Mouse (Mus musculus) splenic B cell, adult 2 months (primary cell): Measurements from ENCODE around the gene Pias1.

ENCODE experiments used
- DNase-seq: peaks from one replicate; pipeline ENCODE4 v3.0.0-alpha.2; 2011; ENCODE audit warnings: low read depth, low spot score
- H3K27me3 ChIP-seq: 2 replicates; pipeline ENCODE4 v1.6.1; 2012; ENCODE audit warnings: mild to moderate bottlenecking, low read length, moderate library complexity, mixed read lengths; ENCODE audit not compliant: control insufficient read depth, poor library complexity, insufficient read depth, severe bottlenecking
- H3K36me3 ChIP-seq: 2 replicates; pipeline ENCODE4 v1.6.1; 2012; ENCODE audit warnings: mild to moderate bottlenecking, low read length, moderate library complexity, mixed read lengths; ENCODE audit not compliant: control insufficient read depth, poor library complexity, insufficient read depth, severe bottlenecking

Gene Pias1

DNA sequence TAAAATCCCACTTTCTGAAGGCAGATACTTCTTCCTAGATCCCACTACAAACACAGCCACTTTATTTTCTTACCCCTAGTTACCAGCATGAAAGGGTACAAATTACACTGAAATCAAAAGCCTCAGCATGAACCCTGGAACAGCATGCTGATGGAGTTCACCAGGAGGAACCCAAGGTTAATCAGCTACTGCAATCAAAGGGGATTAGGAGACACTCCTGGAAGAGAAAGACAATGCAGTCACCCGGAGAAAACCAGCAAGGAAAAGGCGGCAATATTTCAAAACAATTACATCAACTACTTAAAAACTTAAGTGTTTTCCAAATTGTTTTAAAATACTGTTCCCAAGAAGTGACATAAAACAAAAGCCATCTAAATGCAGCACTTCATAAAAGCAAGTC is 11.9 kb downstream of the Pias1 start:
- DNase-seq, result no peak
- Histone ChIP-seq H3K27me3 (no peaks in the 10 kb centered on the region), H3K36me3 (no peaks in the 10 kb centered on the region)

- Histone ChIP-seq H3K36me3 (no peaks in the 10 kb centered on the region), H3K27me3 (no peaks in the 10 kb centered on the region)
- peak; percentile 66 for DNase-seq
These were observed 13.3 kb downstream of the Pias1 start for GRCm38 (mm10) chr9:62974439-62974838.

- no peaks in the 10 kb centered on the region for H3K36me3 ChIP-seq
- peak; percentile 71 for DNase-seq
- no peaks in the 10 kb centered on the region for H3K27me3 ChIP-seq
These were observed 15.5 kb downstream of the Pias1 start for GRCm38 (mm10) chr9:62972073-62972745.

DNA sequence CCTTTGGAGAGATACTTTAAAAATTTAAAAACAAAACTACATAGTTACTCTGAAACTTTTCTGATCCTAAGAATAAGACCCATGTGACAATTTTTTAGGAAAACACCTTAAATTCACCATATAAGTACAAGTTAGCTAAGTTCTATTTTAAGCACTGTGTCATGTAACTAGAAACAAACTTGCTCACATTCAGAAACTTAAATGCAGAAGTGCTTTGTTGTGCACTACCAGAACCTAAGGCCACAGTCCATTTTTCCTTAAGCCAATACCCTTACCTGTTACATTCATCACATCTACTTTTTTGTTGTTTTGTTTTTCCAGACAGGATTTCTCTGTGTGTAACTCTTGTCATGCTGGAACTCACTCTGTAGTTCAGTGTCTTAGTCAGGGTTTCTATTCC is 17.4 kb downstream of the Pias1 start:
- Histone ChIP-seq H3K27me3 (no peaks in the 10 kb centered on the region), H3K36me3 (no peaks in the 10 kb centered on the region)
- peak; percentile 69 for DNase-seq

GRCm38 (mm10) chr9:62966018-62966417 is 21.7 kb downstream of the Pias1 start:
- no peaks in the 10 kb centered on the region; the same call in 1 of the 2 replicates for H3K27me3 ChIP-seq
- no peak for DNase-seq

DNA sequence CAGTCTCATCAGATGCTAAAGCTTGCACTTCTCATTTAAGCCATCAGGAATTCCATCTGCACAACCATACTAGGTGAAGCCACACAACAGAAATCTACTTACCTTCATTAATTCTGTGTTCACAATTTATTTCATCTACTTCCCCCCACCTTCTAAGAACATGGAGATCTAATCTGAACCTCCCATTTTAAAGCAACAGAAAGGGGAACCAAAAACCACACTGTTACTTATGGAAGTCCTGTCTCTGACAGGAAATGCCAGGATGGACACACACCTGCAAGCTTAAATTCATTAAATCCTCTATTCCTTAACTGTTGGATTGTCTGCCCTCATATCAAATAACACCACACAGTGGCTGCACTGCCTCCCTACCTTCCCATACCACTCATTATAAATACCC is 35.0 kb downstream of the Pias1 start:
- DNase-seq, result peak; percentile 24
- Histone ChIP-seq H3K36me3 (no peaks in the 10 kb centered on the region), H3K27me3 (no peaks in the 10 kb centered on the region)

More at GRCm38 (mm10) chr9:62966018-62966417, 21.7 kb downstream of the Pias1 start:
- no peaks in the 10 kb centered on the region for H3K36me3 ChIP-seq

DNA sequence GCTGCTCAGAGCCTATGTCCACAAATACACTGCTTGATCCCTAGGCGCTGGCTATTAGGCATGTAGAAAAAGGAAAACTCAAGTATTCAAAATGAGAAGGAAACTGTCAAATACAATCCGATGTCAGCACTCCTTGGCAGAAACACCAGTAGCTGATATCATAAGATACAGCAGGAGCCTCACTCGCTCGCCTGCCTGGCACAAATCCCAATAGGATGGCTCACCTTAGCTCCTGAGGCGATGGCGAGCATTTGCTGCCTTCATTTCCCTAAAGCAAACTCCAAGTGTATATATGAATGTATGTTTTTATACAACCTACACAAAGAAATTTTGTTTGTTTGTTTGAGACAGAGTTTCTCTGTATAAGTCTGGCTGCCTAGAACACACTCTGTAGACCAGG is 42.4 kb downstream of the Pias1 start:
- Histone ChIP-seq H3K36me3 (no peaks in the 10 kb centered on the region), H3K27me3 (no peaks in the 10 kb centered on the region)
- DNase-seq, result no peak

DNA sequence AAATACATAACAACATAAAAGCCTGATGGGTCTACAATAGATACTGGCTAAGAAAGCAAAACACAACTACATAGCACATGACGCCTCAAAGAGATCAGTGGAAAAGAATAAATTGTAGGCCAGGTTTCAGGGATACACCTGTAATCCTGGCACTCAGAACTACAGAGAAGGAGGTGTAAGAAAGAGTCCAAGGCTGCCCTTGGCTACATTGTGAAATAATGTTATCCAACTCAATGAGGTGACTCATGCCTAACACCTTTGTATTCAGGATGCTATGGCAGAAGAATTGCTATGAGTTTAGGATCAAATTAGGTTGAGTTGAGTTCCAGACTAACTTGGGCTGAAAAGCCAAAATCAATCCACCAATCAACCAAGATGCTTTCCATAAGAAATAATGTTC is 43.7 kb downstream of the Pias1 start:
- DNase-seq, result no peak
- H3K27me3 ChIP-seq, result no peaks in the 10 kb centered on the region

DNA sequence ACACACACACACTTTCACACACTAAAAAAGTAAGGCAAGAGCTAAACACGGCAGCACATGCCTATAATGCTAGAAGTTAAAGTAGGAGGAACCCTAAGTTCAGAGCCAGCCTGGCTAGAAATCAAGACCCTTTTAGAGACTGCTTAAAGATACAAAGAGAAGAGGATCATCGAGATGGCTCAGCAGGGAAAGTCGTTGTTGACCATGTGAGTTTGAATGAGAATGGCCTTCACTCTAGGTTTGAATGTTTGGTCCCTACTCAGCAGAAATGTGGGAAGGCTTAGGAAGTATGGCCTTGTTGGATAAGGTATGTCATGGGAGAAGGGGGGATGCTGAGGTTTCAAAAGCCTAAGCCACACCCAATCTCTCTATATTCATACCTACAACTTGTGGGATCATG is 46.8 kb downstream of the Pias1 start:
- H3K36me3 ChIP-seq, result no peaks in the 10 kb centered on the region
- no peak for DNase-seq
- no peaks in the 10 kb centered on the region for H3K27me3 ChIP-seq

More for the DNA sequence above, 43.7 kb downstream of the Pias1 start:
- no peaks in the 10 kb centered on the region for H3K36me3 ChIP-seq

- Histone ChIP-seq H3K27me3 (no peaks in the 10 kb centered on the region), H3K36me3 (no peaks in the 10 kb centered on the region)
- no peak for DNase-seq
These were observed 51.9 kb downstream of the Pias1 start for GRCm38 (mm10) chr9:62935854-62936253.

DNA sequence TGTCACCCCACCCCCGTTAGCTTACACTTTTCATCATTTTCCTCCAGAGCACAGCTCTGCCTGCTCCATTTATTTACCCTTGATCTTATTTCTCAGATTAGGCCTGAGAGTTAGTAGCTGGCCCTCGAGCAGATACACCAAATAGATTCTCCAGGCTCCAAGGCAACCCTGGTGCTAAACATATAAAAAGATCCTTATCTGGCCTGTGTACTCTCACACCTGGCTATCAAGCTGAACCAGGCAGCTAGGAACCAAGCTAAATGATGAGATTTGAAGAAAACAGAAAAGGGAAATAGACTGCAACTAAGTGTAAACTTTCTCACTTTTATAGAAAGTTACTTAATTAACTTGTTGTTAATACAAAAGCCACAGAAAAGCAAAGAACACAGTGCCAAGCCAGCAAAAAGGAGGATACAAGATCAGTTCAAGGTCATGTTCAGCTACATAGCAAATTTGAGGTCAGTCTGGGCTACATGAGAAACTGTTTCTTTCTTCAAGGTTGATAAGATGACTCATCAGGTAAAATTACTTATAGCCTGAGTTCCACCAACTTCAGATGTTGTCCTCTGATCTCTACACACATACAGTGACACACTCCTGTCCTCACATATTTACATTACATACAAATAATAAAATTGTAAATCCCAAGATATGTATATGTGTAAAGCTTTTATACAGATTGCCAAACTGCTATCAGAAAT is 52.9 kb downstream of the Pias1 start:
- Histone ChIP-seq H3K36me3 (no peaks in the 10 kb centered on the region), H3K27me3 (no peaks in the 10 kb centered on the region)
- DNase-seq, result no peak

DNA sequence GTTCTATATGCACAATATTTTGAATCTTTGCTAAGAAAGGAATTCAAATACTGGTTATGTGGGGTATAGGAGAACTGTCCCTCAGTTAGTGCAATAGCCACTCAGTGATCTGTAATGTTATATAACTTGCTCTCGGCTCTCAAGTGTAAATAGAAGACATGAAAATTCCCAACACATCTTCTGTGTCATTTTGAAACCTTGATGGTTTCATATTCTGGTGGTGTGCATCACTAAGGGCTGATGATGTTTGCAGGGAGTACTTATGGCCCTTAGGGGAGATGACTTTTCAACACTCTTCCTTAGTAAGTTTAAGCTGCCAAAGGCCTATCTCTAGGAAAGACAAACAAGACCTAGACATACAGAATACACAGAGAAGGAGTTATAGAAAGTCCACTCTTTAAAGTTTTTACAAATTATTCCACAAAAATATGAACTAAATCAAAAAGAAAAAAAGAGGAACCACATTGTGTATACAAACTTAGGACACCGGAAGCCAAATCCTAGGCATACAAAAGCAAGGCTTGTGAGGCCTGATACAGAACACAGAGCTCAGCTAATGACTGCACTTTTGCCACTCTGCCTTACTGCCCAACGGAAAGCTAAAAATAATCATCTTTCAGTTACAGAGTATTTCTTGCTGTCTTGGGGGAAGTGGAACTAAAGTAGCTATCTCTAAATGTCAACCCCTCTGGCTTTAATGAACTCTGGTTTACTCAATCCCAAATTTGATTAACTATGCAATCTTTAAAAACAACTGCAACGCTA is 55.0 kb downstream of the Pias1 start:
- Histone ChIP-seq H3K36me3 (no peaks in the 10 kb centered on the region), H3K27me3 (no peaks in the 10 kb centered on the region)
- peak; percentile 43 for DNase-seq

DNA sequence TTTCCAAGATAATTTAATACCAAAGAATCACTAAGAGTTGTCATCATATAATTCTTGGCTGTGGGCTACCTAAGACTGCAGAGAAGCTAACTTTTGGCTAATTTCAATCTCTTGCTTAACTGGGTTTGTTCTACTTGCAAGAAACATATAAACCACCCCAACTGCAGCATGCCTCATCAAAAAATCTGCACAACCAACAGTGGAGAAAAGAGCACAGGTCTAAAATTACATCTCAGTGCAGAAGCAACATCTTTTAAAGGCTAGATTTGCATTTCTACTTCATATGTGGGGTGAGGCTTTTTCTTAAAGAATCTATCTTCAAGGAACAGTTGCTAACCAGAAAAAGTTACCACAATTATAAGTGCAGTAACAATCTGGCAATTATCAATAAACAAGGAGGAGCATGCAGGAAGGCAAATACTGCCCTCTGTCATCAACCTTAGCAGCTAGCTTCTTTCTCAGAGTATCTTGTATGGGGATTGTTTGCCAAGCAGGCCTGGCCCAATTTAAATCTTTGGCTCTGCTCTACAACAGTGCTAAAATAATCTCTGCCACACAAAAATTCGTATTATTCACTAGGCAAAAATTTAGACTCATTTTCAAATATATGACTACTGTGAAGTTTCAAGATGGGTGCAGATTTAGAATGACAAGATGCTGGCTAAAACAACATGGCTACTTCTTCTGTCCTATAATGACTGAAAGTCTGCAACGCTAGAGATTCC is 62.7 kb downstream of the Pias1 start:
- DNase-seq, result no peak
- peaks cover 2% of the 10 kb centered on the region; the same call in 1 of the 2 replicates for H3K36me3 ChIP-seq
- H3K27me3 ChIP-seq, result no peaks in the 10 kb centered on the region

GRCm38 (mm10) chr9:62920877-62921276 is 66.8 kb downstream of the Pias1 start:
- DNase-seq, result peak; percentile 28
- H3K27me3 ChIP-seq, result no peaks in the 10 kb centered on the region

More at GRCm38 (mm10) chr9:62920877-62921276, 66.8 kb downstream of the Pias1 start:
- peaks cover 9% of the 10 kb centered on the region; the same call in 1 of the 2 replicates for H3K36me3 ChIP-seq
